Mouse (Mus musculus) cerebellum, adult 11-12 months (tissue): ENCODE data around the gene Mrpl24.

Experiments
- DNase-seq: peaks from one replicate; pipeline ENCODE4 v3.0.0; 2022

Mrpl24 gene

DNA sequence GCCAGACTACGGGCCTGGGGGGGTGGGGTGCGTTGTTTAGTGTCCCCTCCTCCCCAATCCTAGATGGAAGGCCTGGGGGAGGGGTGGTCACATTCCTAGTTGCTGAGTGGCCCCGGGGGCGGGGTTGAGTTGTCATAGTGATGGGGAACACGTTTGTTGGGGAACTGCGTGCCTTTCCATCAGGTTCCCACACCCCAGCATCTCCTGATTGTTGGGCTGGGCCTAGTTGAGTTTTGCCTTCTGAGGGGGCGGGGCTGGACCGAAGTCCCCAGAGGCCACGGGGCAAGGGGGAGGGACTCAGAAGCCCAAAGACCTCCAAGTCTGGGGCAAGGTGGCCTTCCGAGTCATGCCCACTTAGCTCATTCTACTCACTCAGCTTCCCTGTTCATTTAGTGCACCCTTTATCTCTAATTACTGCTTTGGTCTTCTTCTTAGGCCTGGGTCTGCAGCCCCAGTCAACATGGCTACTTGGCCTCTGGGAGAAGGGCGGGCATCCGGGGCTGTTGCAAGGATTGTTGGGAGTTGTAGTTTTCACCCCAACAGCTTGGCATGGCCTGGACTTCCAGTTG, 8.6 kb upstream of the Mrpl24 start:
- DNase-seq = peak; percentile 78

DNA sequence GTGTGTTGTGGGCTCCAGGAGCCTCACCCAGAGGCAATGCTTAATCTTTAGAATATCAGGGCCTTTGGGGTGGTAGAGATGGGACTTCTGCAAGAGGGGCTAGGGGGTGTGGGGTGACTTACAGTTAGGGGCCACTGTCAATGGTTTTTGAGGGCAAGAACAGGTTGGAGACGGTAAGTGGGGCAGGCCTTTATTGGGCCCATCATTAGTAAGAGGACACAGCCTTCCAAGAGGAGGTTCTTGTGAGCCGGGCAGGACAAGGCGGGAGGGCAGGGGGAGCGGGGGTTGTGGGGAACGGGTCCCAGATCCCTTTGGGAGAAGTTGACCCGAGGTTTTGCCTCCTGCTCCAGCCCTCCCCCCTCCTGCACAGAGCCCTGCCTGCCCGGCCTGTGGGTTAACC, 5.8 kb upstream of the Mrpl24 start:
- no peak for DNase-seq

DNA sequence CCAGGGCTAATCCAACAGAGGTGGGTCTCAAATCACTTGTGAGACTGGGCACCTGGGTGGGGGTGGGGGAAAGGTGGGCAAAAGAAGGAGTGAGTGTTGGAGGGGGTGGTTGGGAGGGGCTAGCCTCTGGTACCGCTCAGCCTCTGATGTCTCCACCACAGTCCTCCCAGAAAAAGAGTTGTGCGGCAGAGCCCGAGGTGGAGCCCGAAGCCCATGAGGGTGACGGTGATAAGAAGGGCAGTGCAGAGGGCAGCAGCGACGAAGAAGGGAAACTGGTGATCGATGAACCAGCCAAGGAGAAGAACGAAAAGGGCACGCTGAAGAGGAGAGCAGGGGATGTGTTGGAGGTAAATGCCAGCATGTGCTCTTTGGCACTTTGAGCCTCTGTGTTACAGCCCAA, 5.4 kb upstream of the Mrpl24 start:
- peak; percentile 26 for DNase-seq

DNA sequence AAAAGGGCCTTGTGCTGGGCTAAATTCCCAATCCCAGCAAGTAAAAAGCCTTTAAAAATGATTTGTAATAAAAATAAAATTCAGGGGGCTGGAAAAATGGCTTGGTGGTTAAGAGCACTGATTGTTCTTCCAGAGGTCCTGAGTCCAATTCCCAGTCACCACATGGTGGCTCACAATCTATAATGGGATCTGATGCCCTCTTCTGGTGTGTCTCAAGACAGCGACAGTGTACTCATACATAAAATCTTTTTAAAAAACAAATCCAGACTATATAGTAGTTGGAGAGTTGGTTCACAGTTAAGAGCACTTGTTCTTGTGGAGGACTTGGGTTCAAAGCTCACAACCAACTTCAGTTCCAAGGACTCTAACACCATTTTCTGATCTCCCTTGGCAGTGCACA, 2.3 kb upstream of the Mrpl24 start:
- DNase-seq = peak; percentile 4

DNA sequence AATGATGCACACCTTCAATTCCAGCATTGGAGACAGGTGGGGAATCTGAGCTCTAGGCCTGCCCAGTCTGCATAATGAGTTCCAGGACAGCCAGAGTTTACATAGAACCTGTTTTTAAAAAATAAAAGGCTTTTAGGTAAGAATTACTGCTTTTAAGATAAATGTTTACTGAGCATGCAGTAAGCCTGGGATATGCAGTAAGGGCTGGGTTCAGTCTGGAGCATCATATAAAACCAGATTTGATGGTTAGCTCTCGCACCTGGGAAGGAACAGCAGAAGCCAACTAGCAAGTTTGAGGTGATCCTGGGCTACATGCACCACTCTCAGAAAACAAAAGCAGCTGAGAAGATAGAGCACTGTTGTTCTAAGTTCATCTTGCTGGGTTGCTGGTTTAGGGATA, 755 bp upstream of the Mrpl24 start:
- peak; percentile 15 for DNase-seq

DNA sequence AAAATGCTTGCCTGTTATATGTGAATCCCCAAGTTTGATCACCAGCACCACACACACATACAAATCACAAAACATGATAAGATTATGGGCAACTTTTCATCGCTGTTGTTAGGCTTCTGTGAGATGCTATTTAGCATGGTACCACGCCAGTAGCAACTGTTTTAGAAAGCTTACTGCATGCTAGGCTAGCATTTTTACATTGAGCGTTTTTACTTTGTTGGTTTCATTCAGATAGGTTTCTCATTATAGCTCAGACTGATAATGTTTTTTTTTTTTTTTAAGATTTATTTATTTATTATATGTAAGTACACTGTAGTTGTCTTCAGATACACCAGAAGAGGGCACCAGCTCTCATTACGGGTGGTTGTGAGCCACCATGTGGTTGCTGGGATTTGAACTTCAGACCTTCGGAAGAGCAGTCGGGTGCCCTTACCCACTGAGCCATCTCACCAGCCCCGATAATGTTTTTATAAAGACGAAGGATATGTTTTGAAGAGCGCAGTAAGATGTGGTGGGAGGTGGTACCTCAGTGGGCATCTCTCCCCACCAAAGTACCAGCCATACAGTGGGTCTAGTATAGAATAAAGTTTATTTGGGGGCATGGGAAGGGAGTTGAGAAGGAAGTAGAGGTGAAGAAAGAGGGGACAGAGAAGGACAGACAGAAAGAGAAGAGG, 1.1 kb downstream of the Mrpl24 start:
- peak; percentile 10 for DNase-seq

DNA sequence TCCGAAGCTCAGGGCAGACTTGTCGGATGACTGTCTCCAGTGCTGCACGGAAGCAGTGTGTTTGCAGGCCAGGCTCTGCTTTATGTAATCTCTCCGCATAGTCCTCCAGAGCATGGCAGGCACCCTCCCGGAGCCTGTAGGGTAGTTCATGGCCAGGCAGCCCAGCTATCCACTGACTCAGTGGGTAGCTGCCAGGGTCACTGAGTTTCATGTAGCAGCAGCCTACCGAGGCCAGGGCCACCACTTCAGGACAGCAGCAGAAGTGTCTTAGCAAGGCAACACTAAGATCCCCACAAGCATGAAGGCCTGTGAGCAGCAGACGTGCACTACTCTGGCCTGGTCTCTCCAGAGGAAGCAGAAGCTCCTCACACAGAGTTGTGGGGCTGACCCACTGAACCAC, 5.7 kb downstream of the Mrpl24 start:
- no peak for DNase-seq

DNA sequence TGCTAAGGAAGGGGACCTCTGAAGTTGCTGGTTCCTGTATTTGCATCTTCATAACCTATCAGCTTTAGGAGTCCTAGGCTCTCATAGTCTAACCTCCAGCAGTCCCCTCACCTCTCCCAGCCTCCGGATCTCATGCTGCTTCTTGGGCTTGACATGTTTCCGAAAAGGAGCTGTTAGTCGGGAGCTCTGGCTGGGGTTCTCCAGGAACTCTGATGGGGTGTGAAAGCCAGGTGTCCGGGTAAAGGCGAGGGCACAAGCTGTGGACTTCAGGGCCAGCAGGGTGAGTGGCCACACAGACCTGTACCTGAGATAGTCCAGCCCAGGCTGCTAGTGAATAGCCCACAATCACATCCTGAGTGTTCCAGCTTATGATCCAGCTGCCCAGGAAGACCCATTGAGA, 8.1 kb downstream of the Mrpl24 start:
- no peak for DNase-seq

DNA sequence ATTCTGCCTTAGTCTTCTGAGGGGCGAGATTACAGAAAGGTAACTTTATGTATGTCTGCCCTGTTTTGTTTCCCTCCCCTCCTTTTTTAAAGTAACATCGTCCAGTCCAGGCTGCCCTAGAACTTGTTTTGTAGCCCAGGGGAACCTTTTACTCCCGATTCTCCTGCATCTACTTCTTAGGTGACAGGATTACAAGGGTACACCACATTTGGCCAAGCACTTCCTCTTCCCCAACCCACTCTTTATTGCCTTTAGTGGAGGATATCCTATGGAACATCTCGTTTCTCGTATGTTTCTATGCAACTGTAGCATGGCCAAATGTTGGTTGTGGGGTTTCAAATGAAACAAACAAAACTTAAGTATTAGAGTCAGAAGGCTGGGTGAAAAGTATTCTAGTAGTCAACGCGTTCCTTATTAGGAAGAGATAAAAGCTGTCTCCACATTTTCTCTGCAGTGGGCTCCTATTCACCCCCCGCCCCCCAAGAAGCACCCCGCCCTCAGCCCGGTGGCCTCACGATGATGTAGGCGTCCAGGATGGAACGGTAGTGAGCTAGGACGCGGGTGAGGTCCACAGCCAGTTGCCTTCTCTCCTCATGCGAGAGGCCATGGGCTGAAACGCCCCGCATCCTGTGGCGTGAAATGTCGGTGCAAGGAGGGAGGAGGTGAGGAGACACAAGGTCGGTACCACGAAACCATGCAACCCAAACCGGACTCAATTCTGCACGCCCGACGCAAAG, 10.2 kb downstream of the Mrpl24 start:
- no peak for DNase-seq

DNA sequence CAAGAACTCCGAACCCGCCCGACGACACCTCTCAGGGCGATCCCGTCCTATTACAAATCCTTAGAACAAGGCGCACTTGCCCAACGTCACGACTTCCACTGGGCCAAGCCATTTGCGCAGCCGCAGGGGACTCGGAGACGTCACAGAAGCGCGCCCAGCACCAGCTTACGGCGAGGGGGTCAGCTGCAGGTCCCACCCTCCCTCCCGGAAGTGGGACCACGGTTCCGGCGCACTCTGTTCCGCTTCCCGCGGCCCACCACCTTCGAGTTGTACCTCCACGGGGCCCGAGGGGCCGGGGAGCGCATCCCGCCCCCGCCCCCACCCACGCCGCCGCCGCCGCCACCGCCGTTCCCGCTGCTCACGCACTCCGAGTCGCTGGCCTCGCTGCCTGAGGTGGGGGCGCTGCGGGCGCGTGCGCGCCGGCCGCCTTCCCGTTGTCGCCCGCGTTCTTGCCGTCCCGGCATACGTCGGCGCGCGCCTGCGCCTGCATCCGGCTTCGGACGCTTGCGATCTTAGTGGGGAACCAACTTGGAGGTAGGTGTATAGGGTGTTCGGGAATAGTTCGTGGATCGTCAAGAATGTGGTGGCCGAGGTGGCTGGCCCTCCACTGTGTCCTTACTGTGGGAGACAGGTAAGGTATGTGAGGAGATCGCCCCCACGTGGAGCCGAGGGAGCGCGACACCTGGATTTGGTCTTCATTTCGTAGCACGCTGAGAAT, 10.9 kb downstream of the Mrpl24 start, which contains the start of the genes Isg20l2 and Rrnad1:
Gene Isg20l2, plus strand, starts transcription at position 237 of the 718 bp plus-strand sequence.
Gene Rrnad1, minus strand, starts transcription at position 640 of the 718 bp plus-strand sequence.
- peak; percentile 97 for DNase-seq

DNA sequence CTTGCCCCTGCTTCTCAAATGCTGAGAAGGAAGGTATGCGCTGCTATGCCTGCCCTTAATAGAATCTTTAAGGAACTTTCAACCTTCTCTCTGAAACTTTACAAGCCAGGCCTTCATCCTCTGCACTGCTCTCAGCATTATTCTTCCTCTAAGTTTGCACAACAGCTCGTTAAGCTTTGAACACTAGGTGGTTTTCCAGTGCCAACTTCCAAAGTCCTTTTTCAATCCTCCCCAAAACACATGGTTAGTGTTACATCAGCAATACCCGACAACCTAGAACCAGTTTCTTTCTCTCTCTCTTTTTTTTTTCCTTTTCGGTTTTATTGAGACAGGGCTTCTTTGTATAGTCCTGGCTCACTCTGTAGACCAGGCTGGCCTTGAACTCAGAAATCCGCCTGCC, 14.7 kb downstream of the Mrpl24 start:
- no peak for DNase-seq

DNA sequence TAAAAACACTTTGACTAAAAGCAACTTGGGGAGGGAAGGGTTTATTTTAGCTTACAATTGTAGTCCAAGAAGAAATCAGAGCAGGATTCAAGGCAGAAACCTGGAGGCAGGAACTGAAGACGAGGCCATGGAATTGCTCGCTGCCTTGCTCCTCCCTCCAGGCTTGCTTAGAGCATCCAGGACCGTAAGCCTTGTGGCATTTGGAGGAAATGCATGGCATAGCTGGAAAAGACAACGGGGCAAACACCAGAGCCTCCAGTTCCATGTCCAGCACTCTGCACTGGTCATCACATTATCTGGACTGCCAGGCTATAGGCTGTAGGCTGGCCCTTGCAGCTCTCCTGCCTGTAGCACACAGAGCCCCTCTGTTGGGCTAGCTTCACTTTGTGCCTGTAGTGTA, 15.2 kb downstream of the Mrpl24 start:
- DNase-seq = no peak

DNA sequence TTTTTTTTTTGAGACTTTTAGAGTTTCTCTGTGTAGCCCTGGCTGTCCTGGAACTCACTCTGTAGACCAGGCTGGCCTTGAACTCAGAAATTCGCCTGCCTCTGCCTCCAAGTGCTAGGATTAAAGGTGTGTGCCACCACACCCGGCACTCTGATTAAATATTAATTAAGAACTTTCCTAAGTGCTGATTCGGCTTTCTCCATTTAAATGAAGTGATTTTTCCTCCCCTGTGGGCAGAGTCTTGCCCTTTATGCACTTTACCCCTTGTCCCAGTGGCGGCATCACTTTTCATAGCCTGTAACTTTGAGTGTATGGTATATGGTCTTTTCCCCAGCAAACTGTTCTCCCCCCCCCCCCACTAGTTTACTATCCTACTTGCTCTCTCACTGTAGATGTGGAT, 15.9 kb downstream of the Mrpl24 start:
- DNase-seq = no peak

DNA sequence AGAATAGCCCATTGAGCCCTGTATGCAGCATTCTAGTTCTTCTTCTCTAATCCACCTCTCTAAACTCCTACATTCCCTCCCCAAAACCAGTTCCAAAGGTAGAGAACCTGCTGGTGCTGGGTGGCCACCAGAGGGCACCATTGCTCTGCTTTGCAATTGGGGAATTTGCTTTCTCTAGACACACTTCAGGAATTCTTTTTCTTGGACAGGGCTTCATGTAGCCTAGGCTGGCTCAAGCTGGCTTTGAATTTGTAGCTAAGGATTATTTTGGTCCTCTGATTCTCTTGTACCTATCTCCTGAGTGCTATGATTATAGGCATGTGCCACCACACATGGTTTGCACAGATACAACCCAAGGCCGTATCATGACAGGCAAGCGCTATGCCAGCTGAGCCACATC, 16.5 kb downstream of the Mrpl24 start:
- peak; percentile 58 for DNase-seq

DNA sequence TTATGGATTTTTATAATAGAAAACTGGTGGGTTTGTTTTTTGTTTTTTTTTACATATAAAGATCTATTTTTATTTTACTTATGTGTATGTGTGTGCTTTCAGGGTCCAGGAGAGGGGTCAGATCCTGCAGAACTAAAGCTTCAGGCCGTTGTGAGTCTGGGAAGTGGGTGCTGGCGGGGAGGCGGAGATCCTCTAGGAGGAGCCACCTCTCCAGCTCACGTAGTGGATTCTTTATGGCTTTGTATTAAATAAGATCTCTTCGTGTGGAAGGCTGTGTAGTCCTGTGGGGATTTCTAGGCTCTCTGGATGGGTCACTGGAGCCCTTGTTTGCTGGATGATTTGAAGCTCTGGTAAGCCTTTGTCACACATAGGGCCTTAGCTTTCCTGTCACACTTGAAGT, 21.3 kb downstream of the Mrpl24 start:
- DNase-seq = no peak

DNA sequence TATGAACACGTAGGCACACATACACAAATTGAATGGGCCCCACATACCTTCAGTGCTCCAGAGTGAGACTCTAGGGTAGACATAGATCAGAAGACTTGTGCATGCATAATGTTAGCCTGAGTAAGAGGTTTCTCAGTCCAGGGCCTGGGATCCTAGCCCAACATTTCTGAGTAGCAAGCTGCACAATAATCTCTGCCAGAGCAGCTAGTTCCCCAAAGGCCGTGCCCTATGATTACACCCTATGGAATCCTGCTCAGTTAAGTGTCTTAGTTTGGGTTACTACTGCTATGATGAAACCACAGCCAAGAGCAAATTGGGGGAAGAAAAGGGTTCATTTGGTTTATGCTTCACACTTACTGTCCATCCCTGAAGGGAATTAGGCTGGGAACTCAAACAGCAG, 23.2 kb downstream of the Mrpl24 start:
- DNase-seq = no peak

DNA sequence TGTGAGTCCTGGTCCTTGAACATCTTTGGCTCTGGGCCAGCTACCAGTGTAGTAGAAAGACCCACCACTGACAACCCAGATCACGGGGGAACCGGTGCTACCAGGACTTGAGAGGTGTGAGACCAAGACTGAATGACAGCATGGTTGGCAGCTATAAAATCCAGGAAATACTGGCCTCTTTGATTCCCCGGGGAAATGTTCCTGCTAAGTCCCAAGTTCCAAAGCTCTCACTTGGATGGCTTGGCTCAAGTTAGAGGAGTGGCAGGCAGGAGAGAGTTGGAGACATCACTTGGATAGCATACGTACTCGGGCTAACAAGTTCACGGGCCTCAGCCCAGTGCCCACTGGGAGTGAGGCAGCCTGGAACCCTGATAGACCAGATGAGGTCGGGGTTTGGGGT, 24.3 kb downstream of the Mrpl24 start:
- DNase-seq = no peak

DNA sequence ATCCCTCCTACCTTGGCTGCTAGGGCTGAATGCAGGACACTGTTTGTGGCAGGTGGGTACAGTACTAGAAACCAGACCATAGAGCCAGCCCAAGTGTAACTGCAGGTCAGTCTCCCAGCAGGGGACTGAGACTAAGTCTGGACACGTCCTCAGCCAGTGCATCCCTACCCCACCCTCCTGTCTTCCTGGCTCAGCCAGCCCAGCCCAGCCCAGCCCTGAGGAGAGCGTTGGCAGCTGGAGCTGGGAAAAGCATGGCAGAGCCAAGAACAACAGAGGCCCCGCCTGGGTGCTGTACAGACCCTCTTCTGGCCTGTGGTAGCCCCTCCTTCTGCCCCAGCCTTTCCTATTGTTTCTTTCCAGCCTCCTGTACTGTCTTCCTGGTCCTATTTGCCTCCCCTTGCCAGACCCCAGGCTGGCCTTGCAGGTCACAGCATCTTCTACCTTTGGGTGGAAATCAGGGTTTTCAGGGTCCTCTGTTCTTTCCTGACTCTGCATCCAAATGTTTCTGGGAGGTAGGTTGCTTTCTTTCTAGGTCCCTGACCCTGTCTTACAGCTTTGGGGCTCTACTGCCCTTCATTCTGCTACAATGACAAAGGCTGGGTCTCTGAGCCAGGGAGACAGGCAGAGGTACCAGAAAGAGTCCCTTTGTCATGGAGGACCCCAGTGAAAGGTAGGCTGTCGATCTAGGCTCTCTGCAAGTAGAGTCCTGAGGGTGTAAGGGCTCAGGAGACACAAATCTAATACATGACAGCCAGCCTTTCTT, 25.7 kb downstream of the Mrpl24 start:
- no peak for DNase-seq

DNA sequence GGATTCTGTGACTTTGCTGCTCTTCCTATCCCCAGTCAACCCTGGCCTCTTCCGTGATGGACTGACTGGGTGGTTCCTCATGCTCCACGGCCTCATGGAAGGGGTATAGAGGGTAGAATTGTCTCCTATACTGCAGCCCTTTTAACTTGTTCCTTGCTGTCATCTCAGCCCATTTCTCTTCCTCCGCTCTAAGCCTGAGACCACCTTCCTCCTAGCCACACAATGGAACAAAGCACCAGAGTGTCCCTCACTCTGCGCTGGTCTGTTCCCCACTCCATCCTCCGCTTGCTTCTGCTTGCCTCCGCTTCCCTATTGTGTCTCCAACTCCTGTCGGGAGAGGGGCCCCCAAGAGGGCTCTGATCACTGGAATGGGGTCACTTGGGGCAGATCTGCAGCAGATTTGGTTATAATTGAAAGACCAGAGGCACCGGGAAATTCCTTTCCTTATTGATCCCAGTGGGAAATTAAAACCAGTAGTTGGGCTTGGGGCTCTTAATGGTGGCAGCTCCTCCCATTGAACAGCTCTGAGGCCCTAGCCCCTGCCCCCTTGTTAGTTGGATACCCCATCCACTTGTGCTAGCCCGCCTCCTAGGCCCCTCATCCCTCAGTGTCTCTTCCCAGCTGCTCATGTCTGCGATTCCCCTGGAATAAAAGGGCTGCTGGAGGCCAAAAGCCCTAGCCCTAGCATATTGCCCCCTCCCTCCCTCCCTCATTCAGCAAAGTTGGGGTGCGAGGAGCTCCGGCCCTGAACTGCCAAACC, 26.7 kb downstream of the Mrpl24 start:
- no peak for DNase-seq

DNA sequence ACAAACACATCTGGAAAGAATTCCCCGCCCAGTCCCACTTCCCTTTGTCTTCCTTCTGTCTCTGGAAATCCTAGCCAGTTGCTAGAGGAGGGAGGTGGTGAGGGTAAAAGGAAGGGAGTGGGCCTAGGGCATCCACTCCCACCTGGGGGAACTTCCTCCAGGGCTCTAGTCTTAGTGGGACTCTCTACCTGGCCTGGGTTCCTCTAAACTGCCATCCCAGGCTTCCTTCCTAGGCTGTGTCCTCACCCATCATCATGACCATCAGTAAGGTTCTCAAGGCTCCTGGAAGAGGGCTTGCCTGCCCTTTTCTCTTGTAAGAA, 27.2 kb downstream of the Mrpl24 start:
- no peak for DNase-seq

DNA sequence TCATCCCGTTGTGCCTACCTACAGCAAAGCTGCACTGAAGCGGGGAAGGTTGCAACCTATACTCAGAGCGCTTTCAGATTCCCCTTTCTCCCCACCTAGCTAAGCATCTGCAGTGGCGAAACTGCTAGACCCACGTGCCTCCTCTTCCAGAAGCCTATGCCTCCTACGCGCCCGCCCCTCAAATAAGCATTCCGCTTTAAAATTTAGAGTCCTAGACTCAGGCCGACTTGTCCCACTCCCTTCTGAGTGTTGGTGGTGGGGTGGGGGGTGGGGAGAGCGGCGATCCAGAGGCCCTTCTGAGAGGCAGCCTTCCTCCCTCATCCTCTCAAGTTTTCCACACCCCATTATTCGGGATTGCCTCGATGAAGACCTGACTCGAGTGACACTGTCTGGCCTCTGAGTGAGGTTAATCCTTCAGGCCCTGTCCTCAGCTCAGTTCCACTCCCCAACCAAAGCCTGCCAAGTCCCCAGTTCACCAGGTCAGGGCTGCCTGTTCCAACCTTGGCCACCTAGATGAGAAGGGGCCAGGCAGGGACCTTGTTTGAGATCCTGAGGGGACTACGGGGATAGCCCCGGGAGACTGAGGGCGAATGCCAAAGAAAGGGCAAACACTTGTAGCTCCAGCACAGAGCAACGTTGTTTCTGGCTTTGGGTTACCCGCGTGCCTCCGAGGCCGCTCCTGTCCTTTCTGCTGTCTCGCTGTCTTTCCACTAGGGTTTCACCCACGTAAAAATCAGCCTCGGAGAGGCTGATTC, 27.9 kb downstream of the Mrpl24 start:
- no peak for DNase-seq

DNA sequence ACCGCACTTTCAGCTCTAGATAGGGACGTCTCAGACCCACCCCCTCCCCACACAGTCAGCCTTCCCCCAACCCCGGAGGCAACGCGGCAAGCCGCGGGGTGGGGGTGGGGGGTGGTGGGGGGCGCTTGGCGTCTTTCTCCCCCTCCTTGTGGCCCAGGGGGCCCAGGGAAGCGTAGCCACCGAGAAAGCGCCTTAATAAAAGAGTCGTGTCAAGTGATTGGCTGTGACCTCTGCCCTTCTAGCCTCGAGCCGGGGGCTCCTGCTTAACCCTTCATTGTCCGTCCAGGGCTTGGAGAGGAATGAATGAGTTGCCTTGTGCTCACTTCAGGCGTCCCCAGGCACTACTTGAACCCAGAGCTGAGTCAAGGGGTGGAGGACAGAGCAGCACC, 28.5 kb downstream of the Mrpl24 start:
- no peak for DNase-seq
